In the genomic region with DNA sequence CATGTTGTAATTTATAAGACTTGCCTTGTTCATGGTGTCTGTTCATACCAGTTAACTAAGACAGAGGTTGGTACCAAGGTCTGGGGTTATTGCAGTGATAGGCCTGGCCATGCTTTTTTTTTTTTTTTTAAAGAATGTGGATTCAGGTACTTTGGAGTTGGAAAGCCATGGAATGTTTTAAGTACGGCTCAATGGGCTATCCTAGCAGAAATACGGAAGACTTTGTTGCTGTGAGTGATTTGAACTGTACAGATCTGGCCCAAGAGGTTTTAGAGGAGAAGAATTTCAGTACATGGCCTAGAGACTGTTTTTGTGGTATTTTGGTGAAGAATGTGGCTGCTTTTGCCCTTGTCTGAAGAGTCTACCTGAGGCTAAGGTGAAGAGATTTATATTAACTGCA, we compare ENCODE assay signal across 22 mouse cellular contexts.
A peak's percentile ranks its signal among the peaks of the same experiment; 100 is the strongest.
DNase-seq lines count a peak whose midpoint lies in the region; ATAC-seq and TF ChIP-seq lines count a peak whose summit lies in the region.
"Had no signal": no experiment of that assay in that cellular context is flagged by ENCODE, and none has a peak within 500 bp of the region (broad histone marks: within the 10 kb centered on the region; RNA-seq: fewer than 3 reads in every experiment).

No protein-coding gene starts in this region.

- TF ChIP-seq CTCF in lung, postnatal 0 days (IDR thresholded peaks at IDR 0.05) = no peak
- TF ChIP-seq CTCF in thymus, adult 2 months (IDR thresholded peaks at IDR 0.05; ENCODE audit: borderline replicate concordance, control insufficient read depth, extremely low read depth, insufficient read depth, low read length, poor library complexity) = no peak

- H3K9me3 ChIP-seq in lung, embryonic 15.5 days = no peaks in the 10 kb centered on the region
- no peaks in the 10 kb centered on the region for H3K9me3 ChIP-seq in lung, postnatal 0 days (ENCODE audit: low read length)
- no peaks in the 10 kb centered on the region for H3K9me3 ChIP-seq in ES-E14 (ENCODE audit: control insufficient read depth, insufficient read depth, low read depth, low read length)
- H3K9me3 ChIP-seq: G1E had no signal

- H3K27ac ChIP-seq in lung, embryonic 15.5 days = peak overlapping the region; percentile 33; the same call in 1 of the 2 replicates
- H3K27ac ChIP-seq in lung, postnatal 0 days (ENCODE audit: low read length) = no peak overlapping the region
- no peak overlapping the region for H3K27ac ChIP-seq in ES-E14 (ENCODE audit: insufficient read depth, low read depth, low read length, poor library complexity, severe bottlenecking)
- no peak overlapping the region for H3K27ac ChIP-seq in thymus, adult 2 months (ENCODE audit: control insufficient read depth, insufficient read depth, low read length)

- H3K36me3 ChIP-seq in lung, embryonic 15.5 days = no peaks in the 10 kb centered on the region
- H3K36me3 ChIP-seq in lung, postnatal 0 days (ENCODE audit: insufficient read depth, low read length) = no peaks in the 10 kb centered on the region
- H3K36me3 ChIP-seq in ES-E14 (ENCODE audit: control insufficient read depth, insufficient read depth, low read length, poor library complexity, severe bottlenecking) = no peaks in the 10 kb centered on the region
- no peaks in the 10 kb centered on the region for H3K36me3 ChIP-seq in thymus, adult 2 months (ENCODE audit: control insufficient read depth, insufficient read depth, low read length)

- in situ Hi-C loops in ES-E14 (cut with MboI; ENCODE audit: low sequenced_read_pairs in 2 of 2, unreplicated experiment in 2 of 2) = no loop called here

- H3K4me1 ChIP-seq in lung, embryonic 15.5 days = no peaks in the 10 kb centered on the region
- no peaks in the 10 kb centered on the region for H3K4me1 ChIP-seq in lung, postnatal 0 days (ENCODE audit: insufficient read depth, low read depth, low read length)
- no peaks in the 10 kb centered on the region for H3K4me1 ChIP-seq in ES-E14 (ENCODE audit: control insufficient read depth in 2 of 2, insufficient read depth in 2 of 2, low read length in 2 of 2, poor library complexity in 1 of 2)
- H3K4me1 ChIP-seq in thymus, adult 2 months (replicated peaks; ENCODE audit: control insufficient read depth, insufficient read depth, low read length) = no peaks in the 10 kb centered on the region

- no peak for DNase-seq in lung, postnatal 4 days
- peak; percentile 55 for DNase-seq in lung, postnatal 0 days (ENCODE audit: low spot score)
- DNase-seq in lung, postnatal 25 days (ENCODE audit: low spot score) = no peak
- DNase-seq in ES-E14 (ENCODE audit: low read depth, low spot score) = no peak
- DNase-seq in thymus, adult 2 months = no peak
- DNase-seq: adrenal gland, adult 2 months; adrenal gland, adult 8-10 months; adrenal gland, postnatal 10 days; adrenal gland, postnatal 14 days; adrenal gland, postnatal 25 days; adrenal gland, postnatal 36 days; B cell, adult 2 months; cerebellum, adult 11 months; cerebellum, adult 11-12 months; cerebellum, adult 18-20 months; cerebellum, adult 2 months had no signal

- no peak overlapping the region for H3K4me2 ChIP-seq in lung, embryonic 15.5 days
- H3K4me2 ChIP-seq in lung, postnatal 0 days (replicated peaks; ENCODE audit: low read depth, low read length) = no peak overlapping the region

- H3K27me3 ChIP-seq in lung, embryonic 15.5 days = no peaks in the 10 kb centered on the region
- no peaks in the 10 kb centered on the region for H3K27me3 ChIP-seq in lung, postnatal 0 days (replicated peaks; ENCODE audit: insufficient read depth, low read length)
- H3K27me3 ChIP-seq in thymus, adult 2 months (ENCODE audit: control insufficient read depth, insufficient read depth, low read length) = no peaks in the 10 kb centered on the region
- H3K27me3 ChIP-seq: CH12.LX, Patski had no signal

- 0 out of 2 replicates have a peak, but pooled peaks have one; percentile 30 for TF ChIP-seq EP300 in lung, postnatal 0 days (IDR thresholded peaks at IDR 0.05)

- TF ChIP-seq POLR2A in thymus, adult 2 months (IDR thresholded peaks at IDR 0.05; ENCODE audit: control insufficient read depth, extremely low read depth, insufficient read depth, low read length, poor library complexity) = no peak

- ATAC-seq in lung, embryonic 15.5 days (ENCODE audit: borderline replicate concordance, extremely low read depth, low FRiP score, low TSS enrichment) = no peak
- ATAC-seq in lung, postnatal 0 days = peak; percentile 70
- ATAC-seq: activated CD4-positive, CD25-positive, alpha-beta regulatory T cell, adult 4 months; CD4-positive, CD25-positive, alpha-beta regulatory T cell, adult 4 months; Patski had no signal

- WGBS in lung, embryonic 15.5 days = 64% methylated on average over 2 of the region's 2 CpGs
- WGBS in lung, postnatal 0 days = 69% methylated on average over 2 of the region's 2 CpGs
- WGBS in thymus, adult 2 months = 93% methylated on average over 2 of the region's 2 CpGs

- no peak overlapping the region for H3K4me3 ChIP-seq in lung, embryonic 15.5 days
- no peak overlapping the region for H3K4me3 ChIP-seq in lung, postnatal 0 days (ENCODE audit: low read depth, low read length)
- no peak overlapping the region for H3K4me3 ChIP-seq in ES-E14 (ENCODE audit: insufficient read depth in 1 of 2, low read depth in 1 of 2, low read length in 2 of 2, poor library complexity in 1 of 2, severe bottlenecking in 1 of 2)
- no peak overlapping the region for H3K4me3 ChIP-seq in thymus, adult 2 months (ENCODE audit: control insufficient read depth, insufficient read depth, low read length)

- no peak overlapping the region for H3K9ac ChIP-seq in lung, embryonic 15.5 days
- no peak overlapping the region for H3K9ac ChIP-seq in lung, postnatal 0 days (replicated peaks; ENCODE audit: low read depth)
- H3K9ac ChIP-seq in ES-E14 (ENCODE audit: insufficient read depth, low read depth, low read length, poor library complexity, severe bottlenecking) = no peak overlapping the region

TF ChIP-seq in ES-E14, 5 proteins besides CTCF, POLR2A, EP300 and RAD21:
- peak; percentile 35; the same call in 1 of the 2 replicates for TF ChIP-seq ZNF384 (IDR thresholded peaks at IDR 0.05; ENCODE audit: low read depth, low read length)
- TF ChIP-seq ZC3H11A (IDR thresholded peaks at IDR 0.05; ENCODE audit: borderline replicate concordance, low read depth, low read length) = no peak
- TF ChIP-seq CHD2 (IDR thresholded peaks at IDR 0.05; ENCODE audit: low read depth, low read length) = no peak
- no peak for TF ChIP-seq MAFK (IDR thresholded peaks at IDR 0.05; ENCODE audit: insufficient read depth, low read depth, low read length)
